Mouse (Mus musculus): ENCODE data around the gene Cnbd2.

GRCm38 (mm10) chr2:156352413-156353165 is 40.5 kb downstream of the Cnbd2 start:
- no peak for TF ChIP-seq POLR2AphosphoS2 (IDR thresholded peaks at IDR 0.05; ENCODE audit: insufficient read length, low read depth)
- TF ChIP-seq USF1 (IDR thresholded peaks at IDR 0.05; ENCODE audit: low read depth): no peak
- TF ChIP-seq MYOG (IDR thresholded peaks at IDR 0.05; ENCODE audit: control insufficient read depth in 1 of 3, insufficient read depth in 1 of 3, insufficient read length in 2 of 3, low read depth in 2 of 3): peak; percentile 51 to 88 (median 65)
- no peak for TF ChIP-seq POLR2A (IDR thresholded peaks at IDR 0.05; ENCODE audit: insufficient read length, low read depth)
- no peak for TF ChIP-seq TCF12 (IDR thresholded peaks at IDR 0.05; ENCODE audit: insufficient read depth, poor library complexity, severe bottlenecking)
- peak in 2 of 3 experiments; percentile 72 to 81 for TF ChIP-seq MYOD1 (IDR thresholded peaks at IDR 0.05; ENCODE audit: control insufficient read depth in 1 of 3, insufficient read length in 2 of 3, low read depth in 2 of 3)
- no peak for TF ChIP-seq MAX (IDR thresholded peaks at IDR 0.05; ENCODE audit: low read depth)
- no peak for TF ChIP-seq REST (IDR thresholded peaks at IDR 0.05; ENCODE audit: insufficient read depth, insufficient read length)
- TF ChIP-seq CEBPB (IDR thresholded peaks at IDR 0.05; ENCODE audit: insufficient read depth, poor library complexity, severe bottlenecking): no peak
- no peak for TF ChIP-seq TCF3 (IDR thresholded peaks at IDR 0.05; ENCODE audit: insufficient read length, low read depth)
